Mouse (Mus musculus): Measurements from ENCODE around the gene Xpo4.
"Not testable (repeated sequence)": the region's sequence is repeated elsewhere in the genome, so short reads cannot be mapped to it uniquely, and the experiment has no call there.

Xpo4 gene

DNA sequence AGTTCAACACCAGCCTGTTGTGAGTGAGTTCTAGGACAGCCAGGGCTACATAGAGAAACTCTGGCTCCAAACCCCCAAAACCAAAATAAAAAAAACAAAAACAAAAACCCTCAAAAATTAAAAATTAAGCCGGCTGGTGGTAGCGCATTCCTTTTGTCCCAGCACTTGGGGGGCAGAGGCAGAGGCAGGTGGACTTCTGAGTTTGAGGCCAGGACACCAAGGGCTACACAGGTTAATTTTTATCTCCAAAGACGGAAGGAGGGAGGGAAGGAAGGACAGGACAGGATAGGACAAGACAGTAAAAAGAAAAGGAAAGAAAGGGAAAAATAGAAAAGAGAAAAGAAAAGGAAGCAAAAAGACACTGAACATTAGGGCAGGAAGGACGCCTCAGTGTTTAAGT, 17.5 kb upstream of the Xpo4 start:
- DNase-seq (ENCODE audit: low read depth, low spot score), result no peak

- peak; percentile 69 for DNase-seq (ENCODE audit: low read depth, low spot score)
Observed at GRCm38 (mm10) chr14:57679958-57680535, 14.8 kb upstream of the Xpo4 start.

GRCm38 (mm10) chr14:57679523-57679922, 14.3 kb upstream of the Xpo4 start:
- DNase-seq (ENCODE audit: low read depth, low spot score), result no peak

DNA sequence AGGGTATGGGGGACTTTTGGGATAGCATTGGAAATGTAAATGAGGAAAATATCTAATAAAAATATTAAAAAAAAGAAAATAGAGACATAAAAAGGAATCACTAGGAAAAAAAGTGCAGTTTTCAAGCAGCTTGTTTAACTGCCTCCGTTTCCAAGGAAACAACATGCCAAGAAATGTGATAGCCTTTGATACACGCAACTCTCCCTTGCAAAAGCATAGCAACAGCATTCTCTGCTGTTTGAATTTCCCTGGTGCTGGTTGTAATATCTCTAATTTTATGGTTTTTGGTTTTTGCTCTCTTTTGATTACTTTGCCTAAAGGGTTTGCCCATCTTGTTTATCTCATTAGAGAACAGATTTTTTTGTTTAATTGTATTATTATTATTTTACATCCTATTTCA, 10.3 kb upstream of the Xpo4 start:
- DNase-seq (ENCODE audit: low read depth, low spot score), result no peak

GRCm38 (mm10) chr14:57665628-57665950, 359 bp upstream of the Xpo4 start:
- no peak for DNase-seq (ENCODE audit: low read depth, low spot score)

DNA sequence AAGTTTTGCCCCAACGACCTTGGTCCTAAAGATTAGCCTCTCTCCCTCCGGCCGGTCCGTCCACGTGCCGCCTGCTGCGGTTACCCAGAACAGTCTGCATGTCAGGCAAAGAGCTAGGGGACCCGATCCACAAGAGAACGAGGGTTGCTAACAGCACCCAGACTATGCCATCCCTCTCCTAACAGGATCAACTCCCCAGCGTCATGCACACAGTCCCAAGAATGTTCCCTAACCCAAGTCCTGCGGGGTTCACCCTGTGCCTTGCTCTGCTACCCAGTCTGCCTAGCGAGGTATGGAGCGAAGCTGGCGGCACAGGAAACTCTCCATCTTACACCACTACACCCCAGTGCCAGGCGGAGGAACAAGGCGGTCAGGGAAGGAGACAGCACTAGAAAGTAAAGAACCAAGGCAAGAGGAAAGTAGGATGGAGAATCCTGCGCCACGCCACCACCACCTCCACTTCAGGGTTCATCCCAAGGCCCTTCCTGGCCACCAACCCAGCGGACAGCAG, 864 bp downstream of the Xpo4 start:
- DNase-seq (ENCODE audit: low read depth, low spot score), result no peak

DNA sequence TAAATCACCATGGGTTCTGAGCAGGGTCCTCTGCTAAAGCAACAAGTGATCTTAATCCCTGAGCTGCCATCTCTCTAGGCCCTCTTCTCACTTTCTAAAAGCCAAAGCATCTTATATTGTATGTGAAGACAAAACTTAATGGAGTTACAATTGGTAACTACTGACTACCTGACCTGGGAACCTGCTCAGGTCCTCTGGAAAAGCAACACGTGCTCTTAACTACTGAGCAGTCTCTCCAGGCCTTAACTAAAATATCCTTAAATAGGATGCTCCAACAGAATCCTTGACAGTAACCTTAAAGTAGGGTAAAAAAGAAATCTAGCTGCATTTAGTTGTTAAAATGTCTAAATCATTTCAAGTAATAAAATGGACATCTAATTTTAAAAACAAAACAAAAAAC, 1.6 kb downstream of the Xpo4 start:
- DNase-seq (ENCODE audit: low read depth, low spot score), result no peak

- DNase-seq (ENCODE audit: low read depth, low spot score), result no peak
Observed at GRCm38 (mm10) chr14:57658301-57658700, 6.9 kb downstream of the Xpo4 start.

DNA sequence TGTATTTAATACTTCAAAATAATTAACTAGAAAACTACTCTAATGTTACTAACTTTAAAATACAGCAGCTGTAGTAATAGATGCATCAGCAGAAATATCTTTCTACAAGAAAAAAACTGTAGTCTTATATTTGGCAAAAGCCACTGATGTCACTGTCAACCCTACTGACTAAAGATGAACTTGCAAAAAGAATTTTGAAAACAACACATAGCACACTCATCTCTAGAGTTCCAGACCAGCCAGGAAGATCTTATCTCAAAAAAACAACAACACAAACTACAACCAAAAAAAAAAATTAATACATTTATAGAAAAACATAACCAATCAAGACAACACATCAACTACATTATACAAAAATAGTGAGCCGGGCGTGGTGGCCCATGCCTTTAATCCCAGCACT, 7.7 kb downstream of the Xpo4 start:
- no peak for DNase-seq (ENCODE audit: low read depth, low spot score)

DNA sequence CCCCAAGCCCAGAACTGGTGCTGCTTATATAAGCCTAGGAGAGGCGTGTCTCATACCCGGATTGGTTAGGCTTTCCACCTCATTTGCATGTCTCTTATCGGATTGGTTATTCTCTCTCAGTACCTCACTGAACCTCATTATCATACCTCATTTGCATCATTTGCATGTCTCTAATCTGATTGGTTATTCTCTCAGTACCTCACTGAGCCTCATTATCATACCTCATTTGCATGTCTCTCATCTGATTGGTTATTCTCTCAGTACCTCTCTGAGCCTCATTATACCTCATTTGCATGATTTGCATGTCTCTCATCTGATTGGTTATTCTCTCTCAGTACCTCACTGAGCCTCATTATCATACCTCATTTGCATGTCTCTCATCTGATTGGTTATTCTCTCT, 8.7 kb downstream of the Xpo4 start:
- DNase-seq (ENCODE audit: low read depth, low spot score), result not testable (repeated sequence)

DNA sequence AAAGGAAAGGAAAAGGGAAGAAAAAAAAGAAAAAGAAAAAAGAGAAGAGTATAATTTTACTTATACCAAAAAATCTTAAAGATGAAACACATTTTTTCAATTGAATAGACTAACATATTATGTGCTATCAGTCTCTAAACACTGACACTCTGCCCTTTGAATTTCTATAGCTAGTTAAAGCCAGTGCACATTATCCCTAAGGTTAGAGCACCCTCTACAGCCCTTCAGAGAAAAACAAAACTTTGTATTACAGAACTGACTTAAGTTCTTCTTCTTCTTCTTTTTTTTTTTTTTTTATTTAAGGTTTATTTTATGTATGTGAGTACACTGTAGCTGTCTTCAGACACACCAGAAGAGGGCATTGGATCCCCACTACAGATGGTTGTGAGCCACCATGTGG, 15.7 kb downstream of the Xpo4 start:
- no peak for DNase-seq (ENCODE audit: low read depth, low spot score)

GRCm38 (mm10) chr14:57646155-57646554, 19.1 kb downstream of the Xpo4 start:
- DNase-seq (ENCODE audit: low read depth, low spot score), result no peak

GRCm38 (mm10) chr14:57639153-57639552, 26.1 kb downstream of the Xpo4 start:
- DNase-seq (ENCODE audit: low read depth, low spot score), result peak; percentile 13

GRCm38 (mm10) chr14:57634141-57634540, 31.1 kb downstream of the Xpo4 start:
- no peak for DNase-seq (ENCODE audit: low read depth, low spot score)

DNA sequence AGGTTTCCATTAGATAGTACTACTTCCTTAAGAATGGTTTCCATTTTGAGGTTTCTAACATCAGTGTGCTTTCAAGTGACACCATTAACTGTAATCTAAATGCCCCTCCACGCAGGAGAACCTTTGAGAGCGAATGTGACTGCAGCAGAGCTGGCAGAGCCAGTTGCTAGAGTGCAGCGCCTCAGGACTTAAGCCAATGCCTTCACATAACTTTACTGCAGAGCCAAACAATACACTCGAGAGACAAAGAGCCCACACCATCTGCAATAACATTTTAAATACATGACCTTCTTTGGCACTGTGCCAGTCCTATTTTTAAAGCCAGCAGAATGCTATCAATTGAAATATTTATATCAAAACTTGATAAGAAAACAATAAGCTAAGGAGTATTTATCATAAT, 35.6 kb downstream of the Xpo4 start:
- DNase-seq (ENCODE audit: low read depth, low spot score), result no peak

GRCm38 (mm10) chr14:57622934-57623333, 42.3 kb downstream of the Xpo4 start:
- DNase-seq (ENCODE audit: low read depth, low spot score), result no peak

DNA sequence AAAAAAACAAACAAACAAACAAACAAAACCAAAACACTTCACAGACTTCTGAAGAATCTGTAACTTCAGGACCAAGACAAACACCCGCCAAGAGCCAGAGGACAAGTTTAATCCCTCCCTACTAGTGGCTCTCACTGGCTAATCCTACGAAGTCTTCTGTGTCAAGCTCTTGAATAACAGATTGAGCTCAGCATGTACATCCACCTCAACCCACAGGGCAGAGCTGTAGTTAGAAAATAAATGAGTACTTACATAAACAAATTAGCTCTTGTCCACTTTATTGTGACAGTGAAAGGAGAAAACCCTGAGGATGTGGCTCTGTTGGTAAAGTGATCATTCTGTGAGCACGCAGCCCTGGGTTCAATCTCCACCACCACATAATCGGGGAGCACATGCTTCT, 43.5 kb downstream of the Xpo4 start:
- DNase-seq (ENCODE audit: low read depth, low spot score), result no peak

- no peak for DNase-seq (ENCODE audit: low read depth, low spot score)
Observed at GRCm38 (mm10) chr14:57620598-57621236, 44.5 kb downstream of the Xpo4 start.

GRCm38 (mm10) chr14:57619487-57619886, 45.7 kb downstream of the Xpo4 start:
- DNase-seq (ENCODE audit: low read depth, low spot score), result peak; percentile 50

DNA sequence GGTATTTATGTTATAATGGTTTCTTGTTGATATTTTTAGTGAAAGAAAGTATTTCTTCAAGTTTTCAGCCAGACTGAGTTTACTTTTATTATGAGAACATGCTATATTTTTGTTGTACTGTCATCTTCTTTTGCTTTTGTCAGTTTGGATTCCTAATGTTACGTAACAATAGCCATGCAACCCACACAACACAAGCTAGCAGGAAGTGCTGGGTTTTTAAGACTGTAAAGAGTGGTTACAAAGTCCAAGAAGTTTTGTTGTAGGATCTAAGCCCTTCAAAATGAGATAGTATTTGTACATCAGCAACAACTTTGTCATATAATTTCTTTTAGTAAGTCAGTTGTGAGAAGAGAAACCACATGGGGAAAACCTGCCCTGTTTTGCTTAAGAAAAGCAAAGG, 47.6 kb downstream of the Xpo4 start:
- no peak for DNase-seq (ENCODE audit: low read depth, low spot score)

DNA sequence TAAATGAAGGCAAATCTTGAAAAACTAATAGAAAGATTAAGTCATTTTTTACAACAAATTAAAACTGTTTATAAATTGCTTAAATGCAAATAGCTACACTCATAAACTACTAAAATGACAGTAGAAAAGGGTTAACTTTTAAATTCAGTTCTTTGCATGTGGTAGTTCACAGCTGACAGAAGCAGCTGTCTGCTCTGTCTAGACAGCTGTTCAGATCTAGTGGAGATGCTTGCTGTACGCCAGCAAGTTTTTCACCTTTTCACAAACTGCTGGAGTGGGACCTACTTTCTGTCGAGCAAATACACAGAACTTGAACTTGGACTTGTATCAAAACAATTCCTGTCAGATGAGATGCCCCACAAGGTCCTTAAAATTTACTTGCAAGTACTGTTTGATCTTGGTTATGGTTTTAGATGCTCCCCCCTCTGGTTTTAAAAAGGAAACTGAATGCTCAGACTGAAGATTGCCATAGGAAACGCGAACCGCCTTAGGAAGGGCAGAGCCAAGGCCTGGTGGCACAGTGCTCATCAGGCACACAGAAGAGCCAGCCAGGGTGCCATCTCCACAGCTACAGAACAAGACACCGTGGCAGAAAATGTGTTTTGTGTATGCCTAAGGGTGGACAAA, 48.8 kb downstream of the Xpo4 start:
- peak; percentile 22 for DNase-seq (ENCODE audit: low read depth, low spot score)

GRCm38 (mm10) chr14:57615828-57616227, 49.4 kb downstream of the Xpo4 start:
- DNase-seq (ENCODE audit: low read depth, low spot score), result no peak

GRCm38 (mm10) chr14:57611034-57611433, 54.2 kb downstream of the Xpo4 start:
- DNase-seq (ENCODE audit: low read depth, low spot score), result no peak

Data from skeletal muscle tissue, adult 2 months (tissue).